Mouse (Mus musculus): Measurements from ENCODE around the gene Nop53.

Nop53 gene

DNA sequence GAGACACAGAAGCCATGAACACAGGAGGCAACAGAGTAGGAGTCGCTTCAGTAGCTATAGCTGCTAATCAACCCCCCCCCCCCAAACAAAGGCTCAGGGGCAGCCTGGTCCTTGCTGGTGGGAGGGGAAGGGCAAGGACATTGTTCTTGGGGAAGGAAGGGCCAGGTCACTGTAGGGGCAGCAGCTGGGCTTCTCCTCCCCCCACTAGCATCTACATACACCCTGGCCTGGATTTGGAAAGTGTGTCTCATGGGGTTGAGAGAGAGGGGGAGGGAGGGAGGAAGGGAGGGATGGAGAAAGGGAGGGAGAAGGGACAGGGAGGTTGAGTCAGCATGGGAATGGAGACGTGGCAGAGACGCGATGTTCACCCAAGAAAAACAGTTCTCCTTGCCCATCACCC is 14.8 kb upstream of the Nop53 start:
- no peak for DNase-seq (ENCODE audit: low spot score in 2 of 2)

DNA sequence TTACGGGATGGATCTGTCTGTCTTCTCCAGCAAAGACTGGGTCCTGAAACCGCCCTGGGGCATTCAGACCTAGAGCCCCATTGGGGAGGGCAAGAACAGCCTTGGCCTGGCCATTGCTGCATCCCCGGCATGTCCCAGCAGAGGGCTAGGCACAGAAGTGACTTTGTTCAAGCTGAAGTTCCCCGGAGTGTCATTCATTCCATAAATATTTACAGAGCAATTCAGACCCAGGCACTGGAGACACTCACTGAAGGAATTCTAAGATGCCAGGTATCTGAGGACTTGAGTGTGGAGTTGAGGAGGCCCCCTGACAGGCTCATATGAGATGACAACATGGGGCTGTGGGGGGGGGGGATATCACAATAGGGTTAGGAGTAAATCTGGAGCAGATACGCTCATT is 10.3 kb upstream of the Nop53 start:
- no peak for DNase-seq (ENCODE audit: low spot score in 2 of 2)

DNA sequence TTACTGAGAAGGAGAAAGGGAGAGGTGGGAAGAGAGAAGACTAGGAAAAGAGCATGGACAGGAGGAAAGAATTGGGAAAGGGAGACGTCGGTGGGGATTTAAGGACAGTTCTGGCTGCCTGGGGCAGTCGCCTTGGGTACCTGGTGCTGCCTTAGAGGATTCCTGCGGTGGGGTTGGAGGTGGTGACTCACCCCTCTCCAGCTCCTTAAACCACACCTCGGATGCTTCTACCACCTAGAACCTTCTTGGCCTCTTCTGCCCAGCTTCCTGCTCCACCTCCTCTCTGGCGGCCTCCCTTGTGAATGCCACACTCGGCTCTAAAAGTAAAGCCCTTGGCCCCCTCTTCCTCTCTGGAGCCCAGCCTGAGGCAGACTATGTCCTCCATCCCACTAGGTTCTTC is 9.6 kb upstream of the Nop53 start:
- DNase-seq (ENCODE audit: low spot score in 2 of 2): no peak

DNA sequence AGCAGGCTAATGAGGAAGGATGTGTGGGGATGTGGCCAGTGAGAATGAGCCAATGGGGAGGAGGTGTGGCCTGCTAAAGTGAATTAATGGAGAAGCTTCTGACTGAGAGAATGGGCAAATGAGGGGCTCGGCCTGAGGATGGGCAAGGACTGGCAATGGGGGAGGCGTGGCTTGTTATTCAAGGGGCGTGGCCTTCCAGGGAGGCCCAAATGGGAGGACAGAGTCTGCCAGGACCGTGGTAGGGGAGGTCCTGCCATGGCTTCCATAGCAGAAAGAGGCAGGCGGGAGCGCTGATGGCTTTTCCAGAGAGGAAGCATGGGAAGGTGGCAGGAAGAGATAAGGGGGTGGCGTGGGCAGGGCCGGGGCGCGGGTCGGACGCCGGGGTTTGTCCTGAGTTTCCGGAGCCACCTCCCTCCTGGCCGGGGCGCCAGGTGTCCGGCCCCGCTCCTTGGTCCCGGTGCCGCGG is 9.1 kb upstream of the Nop53 start:
- DNase-seq (ENCODE audit: low spot score in 2 of 2): no peak

DNA sequence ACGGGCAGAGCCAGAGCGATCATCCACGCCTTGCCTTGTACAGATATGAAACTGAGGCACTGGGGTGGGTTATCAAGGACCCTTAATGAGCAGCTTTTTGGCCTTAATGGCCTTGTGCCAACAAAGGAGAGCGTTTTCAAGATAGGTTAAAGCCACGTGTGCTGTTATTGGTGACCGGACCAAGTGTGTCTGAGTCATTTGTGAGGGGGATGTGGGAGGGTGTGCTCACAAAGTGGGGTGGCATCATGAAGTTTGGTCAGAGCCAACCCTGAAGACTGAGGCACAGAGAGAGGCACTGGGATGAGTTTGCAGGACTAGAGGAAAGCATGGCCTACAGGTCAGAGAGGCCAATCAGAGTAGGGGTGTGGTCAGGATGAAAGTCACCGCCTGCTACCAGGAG is 8.6 kb upstream of the Nop53 start:
- no peak for DNase-seq (ENCODE audit: low spot score in 2 of 2)

DNA sequence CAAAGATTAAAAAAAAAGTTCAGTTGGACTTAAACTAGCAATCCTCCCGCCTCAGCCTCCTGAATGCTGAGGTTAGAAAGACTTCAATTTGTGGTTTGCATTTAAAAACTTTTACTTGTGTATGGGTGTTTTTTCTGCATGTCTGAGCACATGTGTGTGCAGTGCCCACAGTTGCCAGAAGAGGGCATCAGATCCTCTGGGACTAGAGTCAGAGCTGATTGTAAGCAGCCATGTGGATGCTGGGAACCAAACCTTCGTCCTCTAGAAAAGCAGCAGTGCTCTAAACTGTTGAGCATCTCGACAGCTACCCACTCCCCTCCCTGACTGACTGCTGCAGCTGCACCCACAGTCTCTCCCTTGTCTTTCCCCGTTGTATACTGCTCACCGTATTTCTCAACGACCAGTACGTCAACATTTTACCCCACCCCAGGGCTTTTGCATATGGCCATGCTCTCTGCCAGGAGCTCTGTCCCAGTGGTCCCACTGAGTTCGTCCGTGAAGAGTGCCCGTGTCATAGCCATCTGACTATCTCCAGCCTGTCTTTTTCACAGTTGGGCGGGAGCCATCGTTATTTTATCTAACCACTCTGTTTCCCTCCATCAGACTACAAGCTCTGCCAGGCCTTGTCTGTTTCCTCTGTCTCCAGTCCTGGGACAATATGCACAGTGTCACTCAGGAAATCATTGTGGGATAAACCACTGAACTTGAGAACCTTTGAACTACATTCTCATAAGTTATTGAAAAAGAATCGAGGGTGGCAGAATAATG is 7.6 kb upstream of the Nop53 start:
- no peak for DNase-seq (ENCODE audit: low spot score in 2 of 2)

DNA sequence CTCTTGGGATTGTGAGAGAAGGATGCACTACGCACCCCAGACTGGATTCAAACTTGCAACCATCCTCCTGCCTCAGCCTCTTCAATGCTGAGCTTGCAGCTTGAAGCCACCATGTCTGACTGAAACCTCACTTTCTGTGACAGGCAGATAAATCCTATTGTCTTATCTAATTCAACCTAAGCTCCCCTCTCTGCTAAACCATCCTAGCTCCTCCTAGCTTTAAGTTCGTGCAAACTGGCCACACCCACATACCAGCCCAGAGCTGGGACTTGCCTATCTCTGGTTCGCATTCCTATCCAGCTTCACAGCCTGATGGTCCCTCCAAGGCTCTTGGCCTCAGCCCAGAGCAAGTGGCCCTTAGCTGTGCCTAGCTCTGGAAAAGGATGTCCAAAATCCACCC is 6.5 kb upstream of the Nop53 start:
- DNase-seq (ENCODE audit: low spot score in 2 of 2): no peak

DNA sequence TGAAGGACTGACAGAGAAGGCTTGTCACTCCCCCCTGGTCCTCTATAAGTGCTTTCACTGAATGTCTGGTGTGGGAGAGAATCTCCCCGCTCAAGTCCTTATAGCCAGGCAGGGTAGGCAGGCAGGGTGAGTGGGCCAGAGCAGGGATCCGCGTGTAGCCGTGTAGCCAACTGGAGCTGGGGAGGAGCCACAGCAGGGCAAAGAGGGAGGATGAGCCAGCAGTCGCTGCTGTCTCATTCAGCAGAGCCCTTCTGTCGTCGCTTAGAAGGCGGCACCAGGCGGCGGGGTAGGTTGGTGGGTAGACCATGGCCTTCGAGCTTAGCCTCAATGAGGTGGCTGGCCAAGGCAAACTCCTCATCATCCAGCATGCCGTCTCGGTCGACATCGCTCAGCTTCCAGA is 4.1 kb upstream of the Nop53 start:
- DNase-seq (ENCODE audit: low spot score in 2 of 2): no peak

DNA sequence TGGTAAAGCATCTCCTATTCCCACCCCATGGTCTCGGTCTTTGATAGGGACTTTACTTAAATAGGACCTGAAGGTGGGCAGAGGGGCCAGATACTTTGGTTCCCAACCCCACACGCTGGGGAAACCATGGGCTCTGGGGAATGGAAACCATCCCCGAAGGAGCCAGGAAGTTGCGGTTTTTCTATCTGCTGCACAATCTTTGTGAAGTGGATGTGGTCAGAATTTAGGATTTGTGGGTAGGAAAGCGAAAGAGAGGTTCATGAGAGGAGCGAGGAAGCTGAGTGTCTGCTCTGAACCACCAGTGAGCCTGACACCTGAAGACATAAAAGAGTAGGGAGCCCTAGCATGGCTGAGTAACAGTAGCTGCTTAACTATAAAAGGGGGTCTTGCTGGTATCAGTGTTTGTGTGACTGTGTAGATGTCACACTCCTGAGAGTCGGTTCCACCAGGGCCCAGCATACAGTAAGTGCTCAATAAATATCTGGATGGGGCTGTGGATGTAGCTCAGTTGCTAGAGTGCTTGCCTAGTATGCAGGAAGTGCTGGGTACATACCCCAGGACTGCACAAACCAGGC is 3.4 kb upstream of the Nop53 start:
- peak in 1 of 2 experiments; percentile 14 for DNase-seq (ENCODE audit: low spot score in 2 of 2)

DNA sequence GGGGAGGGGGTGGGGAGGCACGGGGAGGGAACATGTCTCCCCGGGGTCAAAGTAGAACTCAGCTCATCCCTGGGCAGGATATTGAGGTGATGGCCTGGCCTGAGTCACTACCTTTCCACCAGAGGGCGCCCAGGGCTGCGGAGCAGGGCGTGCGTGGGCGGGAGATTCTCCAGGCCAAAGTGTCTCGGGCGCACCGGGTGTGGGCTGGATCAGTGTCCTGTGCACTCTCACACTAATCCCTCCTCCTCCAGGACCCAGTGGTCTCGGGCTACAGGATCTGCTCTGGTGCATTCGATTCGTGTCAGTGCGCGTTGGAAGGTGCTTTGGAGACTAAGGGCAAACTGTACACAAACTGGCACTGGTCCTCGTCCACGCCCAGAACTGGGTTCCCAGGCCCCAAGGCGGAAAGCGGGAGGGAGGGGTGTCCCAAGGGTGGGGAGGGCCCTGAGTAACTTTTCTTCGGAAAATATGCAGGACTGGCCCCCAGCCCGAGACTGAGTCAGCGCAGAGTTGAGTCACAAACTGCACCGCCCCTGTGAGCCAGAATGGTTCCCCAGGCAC is 2.6 kb upstream of the Nop53 start:
- peak; percentile 76 to 84 for DNase-seq (ENCODE audit: low spot score in 2 of 2)

DNA sequence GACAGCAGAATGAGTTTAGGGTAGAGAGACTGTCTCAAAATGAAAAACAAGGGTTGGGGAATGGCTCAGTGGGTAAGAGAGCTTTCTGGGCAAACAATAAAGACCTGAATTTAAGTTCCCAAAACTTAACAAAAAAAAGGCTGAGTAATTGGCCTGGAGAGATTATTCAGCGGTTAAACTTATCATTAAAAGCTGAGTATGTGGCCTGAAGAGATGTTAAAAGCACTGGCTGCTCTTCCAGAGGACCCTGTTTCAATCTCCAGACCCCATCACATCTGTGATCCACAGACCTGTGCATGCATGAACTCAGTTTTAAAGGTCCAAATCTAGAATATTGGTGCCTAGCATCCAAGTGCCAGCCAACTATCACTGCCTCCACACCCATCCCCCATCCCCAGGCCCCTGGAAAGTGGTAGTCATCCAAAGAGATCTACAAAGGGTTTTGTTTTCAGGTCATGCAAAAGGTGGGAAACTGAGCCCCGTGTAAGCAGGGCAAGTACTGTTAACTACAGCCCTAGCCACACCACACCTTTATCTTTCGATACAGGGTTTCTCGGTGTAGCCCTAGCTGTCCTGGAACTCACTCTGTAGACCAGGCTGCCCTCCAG is 1.9 kb upstream of the Nop53 start:
- no peak for DNase-seq (ENCODE audit: low spot score in 2 of 2)

DNA sequence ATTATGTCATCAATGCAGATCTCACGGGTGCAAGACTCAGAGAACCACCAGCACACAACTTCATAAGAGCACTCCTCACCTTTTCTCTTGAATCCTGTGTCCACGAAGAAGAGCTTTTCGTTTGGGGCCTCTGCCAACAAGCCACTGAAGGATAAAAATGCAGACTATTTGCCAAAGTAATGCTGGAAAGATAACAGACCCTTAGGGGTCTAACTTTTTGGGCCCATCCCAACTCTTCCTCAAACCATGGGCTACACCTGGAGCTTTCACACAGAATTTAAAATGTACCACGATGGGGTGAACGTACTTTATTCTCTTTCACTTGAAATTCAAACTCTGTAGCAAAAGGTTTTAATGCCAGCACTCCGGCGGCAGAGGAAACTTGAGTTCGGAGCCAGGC is 663 bp downstream of the Nop53 start:
- DNase-seq (ENCODE audit: low spot score in 2 of 2): no peak

DNA sequence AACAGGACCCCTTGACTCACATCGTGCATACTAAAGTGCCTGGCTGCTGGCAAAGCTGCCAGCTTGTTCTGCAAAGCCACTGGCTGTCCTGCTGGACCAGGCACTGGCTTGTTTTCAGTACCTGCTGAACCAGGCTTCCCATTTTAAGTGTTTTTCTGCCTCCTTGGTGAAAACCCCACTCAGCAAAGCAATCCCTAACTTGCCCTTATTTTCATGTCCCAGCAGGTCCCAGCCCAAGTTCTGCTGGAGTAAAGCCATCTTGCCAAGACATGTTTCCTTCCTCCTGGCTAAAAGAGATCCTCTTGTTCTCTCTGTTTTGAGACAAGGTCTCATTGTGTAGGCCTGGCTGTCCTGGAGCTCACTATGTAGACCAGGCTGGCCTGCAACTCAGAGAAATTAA is 1.6 kb downstream of the Nop53 start:
- DNase-seq (ENCODE audit: low spot score in 2 of 2): no peak

DNA sequence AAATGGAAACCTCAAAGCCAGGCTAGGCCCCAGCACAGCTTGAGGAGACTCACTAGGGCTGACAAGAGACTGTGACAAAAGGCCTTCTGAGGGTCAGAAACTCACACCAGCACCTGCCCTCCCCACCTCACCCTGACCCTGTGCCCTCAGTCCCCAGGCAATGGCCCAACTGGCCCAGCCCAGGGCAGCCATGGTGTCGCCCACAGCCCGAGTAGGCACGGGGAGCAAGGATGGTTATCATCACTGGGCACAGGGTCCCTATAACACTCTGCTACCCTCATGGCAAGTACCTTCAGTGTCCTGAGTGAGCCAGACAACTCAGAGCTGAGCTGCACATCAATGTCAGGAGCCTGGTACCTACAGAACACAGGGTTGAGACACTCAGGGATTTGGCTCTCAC is 7.3 kb downstream of the Nop53 start:
- no peak for DNase-seq (ENCODE audit: low spot score in 2 of 2)

DNA sequence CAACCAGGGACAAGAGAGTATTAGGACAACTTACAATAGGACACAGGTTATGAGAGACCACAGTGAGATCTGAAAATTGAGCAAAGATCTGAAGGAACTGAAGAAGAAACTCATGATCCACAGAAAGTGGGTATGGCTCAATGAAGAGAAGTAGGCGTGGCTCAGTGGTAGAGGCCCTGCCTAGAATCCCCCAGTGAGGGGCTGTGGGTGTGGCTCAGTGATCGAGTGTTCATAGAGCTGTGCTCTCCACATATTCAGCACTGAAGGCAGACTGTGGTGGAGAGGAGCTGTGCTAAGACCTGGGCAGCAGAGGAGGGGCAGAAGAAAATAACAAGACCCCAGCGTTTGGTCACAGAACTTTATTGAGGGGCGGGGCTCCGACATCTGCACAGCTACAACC is 8.4 kb downstream of the Nop53 start:
- no peak for DNase-seq (ENCODE audit: low spot score in 2 of 2)

DNA sequence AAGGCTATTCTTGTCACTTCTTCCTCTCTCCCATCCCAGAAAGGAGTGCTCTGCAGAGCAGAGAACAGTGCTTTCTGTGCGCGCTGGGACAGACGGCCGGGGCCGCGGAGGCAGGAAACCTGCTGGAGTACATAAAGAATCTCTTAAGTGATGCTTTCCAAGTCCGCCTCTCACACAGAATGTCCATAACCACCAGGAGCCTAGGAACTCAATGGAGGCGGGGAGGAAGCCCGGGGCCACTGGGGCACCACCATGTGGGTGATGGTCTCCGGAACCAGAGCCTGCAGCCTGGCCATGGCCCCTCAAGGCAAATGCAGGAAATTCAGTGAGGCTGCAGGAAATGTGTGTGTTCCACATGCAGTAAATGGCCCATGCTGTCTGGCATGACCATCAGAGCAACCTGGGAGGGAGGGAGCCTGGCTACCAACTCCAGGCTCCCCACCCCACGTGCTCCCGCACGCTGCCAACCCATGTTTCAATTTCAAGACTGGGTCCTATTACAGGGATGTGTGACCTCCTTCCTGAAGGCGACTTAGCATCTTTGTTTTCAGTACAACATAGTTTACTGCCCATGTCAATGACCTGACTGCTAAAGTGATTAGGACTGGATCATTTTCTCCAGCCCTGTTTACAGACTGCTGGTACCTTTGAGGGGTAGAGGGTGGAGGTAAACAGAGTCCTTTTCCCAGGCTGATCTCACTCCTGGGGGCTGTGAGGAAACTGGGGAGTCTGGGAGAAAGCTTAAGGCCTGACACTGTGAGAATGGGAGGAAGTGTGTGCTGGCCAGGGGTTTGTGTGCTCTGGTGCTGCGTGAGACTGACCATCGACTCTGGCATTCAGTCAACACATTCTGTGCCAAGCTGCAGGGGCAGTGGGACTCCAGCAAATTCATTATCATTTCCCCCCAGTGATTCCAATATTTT is 12.2 kb downstream of the Nop53 start:
- DNase-seq (ENCODE audit: low spot score in 2 of 2): no peak

DNA sequence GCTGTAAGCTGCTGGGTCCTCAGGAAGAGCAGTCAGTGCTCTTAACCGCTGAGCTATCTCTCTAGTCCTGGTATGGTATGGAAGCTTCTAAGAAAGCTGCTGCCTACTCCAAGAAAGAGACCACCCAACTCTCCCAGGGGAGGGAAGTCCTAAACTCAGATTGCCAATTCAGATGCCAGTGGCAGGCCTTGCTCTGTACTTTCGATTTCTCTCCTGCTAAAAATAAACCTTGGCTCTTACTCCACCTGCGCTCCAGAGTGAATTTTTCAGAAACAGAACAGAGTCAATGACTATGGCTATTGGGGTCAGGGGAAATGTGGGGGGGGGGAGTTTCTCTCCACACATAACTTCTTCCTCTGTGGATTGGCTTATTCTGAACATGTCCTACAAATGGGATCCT is 14.2 kb downstream of the Nop53 start:
- DNase-seq (ENCODE audit: low spot score in 2 of 2): no peak

DNA sequence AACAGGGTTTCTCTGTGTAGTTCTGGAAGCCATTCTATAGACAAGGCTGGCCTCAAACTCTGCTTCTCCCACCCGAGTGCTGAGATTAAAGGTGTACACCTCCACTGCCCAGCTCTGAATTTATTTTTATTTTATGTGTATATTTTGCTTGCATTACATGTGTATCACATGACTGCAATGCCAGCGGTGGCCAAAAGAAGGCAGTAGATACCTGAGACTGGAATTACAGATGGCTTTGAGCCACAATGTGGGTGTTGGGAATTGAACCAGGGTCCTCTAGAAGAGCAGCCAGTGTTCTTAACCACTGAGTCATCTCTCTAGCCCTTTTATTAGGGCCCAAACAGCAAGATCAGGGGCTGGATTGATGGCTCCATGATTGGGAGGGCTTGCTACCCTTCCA is 15.3 kb downstream of the Nop53 start:
- DNase-seq (ENCODE audit: low spot score in 2 of 2): no peak

DNA sequence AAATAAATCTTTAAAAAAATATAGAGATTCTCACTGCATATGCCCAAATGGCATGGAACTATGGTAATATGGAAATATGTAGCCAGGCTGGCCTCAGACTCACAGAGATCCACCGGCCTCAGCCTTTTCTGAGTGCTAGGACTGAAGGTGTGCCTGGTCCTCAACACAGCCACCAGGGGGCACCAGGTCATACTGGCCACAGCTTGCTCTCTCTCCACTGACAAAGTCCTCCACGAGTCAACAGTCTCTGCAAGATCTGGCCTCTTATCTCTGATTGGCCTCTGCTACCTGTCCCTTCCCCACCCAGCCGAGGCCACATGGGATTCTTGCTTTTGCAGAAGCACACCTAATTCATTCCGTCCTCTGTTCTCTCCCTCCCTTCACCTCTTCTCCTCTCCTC is 16.0 kb downstream of the Nop53 start:
- peak; percentile 48 to 63 for DNase-seq (ENCODE audit: low spot score in 2 of 2)

DNA sequence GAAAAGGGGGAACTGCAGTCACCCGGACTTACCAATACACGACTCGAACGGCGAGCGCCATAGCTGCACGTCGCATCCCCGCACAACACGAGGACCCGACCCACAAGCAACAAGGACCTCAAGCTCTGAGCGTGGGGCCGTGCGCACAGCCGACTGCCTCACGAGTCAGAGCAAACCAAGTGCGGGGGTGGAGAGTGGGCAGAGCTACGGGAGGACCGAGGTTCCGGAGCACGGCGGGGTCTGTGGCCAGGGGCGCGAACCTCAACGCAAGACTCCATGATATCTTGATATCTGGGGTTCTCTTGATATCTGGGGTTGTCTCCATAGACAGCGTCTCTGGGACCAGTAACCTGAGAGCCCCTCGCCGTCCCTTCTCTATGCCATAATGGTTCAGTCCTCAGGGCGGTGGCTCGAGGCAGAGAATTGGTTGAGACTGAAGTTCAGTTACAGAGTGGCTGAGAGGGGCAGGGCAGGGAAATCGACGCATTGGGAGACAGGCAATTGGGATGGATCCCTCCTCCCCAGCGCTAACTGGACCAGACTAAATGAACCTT is 23.6 kb downstream of the Nop53 start, which contains the start of gene Selenow:
Gene Selenow (minus strand): TSS at position 183 of the 554 bp plus-strand sequence.
- DNase-seq (ENCODE audit: low spot score in 2 of 2): peak; percentile 87 to 92

DNA sequence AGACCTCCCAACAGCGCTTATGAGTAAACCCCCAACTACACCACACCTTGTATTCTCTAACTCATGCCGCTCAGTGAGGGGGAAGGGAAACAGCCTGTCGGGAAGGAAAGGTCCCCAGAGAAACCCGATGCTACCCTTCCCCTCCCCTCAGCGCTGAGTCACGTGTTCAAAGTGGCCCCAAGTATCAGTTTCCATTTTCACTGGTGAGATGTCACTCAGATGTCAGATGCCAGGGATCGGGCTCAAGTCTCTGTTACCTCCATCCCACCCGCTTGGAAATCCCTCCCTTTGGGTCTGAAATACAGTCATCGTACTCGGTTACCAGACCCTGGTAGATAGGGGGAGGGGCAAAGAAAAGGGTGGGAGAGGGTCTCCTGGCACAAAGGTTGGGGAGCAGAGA is 24.1 kb downstream of the Nop53 start:
- DNase-seq (ENCODE audit: low spot score in 2 of 2): peak; percentile 34 to 47
